Mouse (Mus musculus) ES-E14 (cell line): ENCODE results near the gene H2-Q7.
"Not testable (repeated sequence)": the region's sequence is repeated elsewhere in the genome, so short reads cannot be mapped to it uniquely, and the experiment has no call there.

Experiments
- CHD2 ChIP-seq: IDR thresholded peaks from 2 replicates; pipeline ENCODE4 v1.6.1; 2014; ENCODE audit warnings: mild to moderate bottlenecking, low read depth, low read length, inconsistent platforms
- MAFK ChIP-seq: IDR thresholded peaks from 2 replicates; pipeline ENCODE4 v1.6.1; 2014; ENCODE audit warnings: mild to moderate bottlenecking, low read depth, low read length, inconsistent platforms; ENCODE audit not compliant: insufficient read depth
- ZC3H11A ChIP-seq: IDR thresholded peaks from 2 replicates; pipeline ENCODE4 v1.6.1; 2012; ENCODE audit warnings: low read depth, mild to moderate bottlenecking, inconsistent platforms, low read length, borderline replicate concordance
- ZNF384 ChIP-seq: IDR thresholded peaks from 2 replicates; pipeline ENCODE4 v1.6.1; 2012; ENCODE audit warnings: low read depth, low read length, inconsistent platforms

DNA sequence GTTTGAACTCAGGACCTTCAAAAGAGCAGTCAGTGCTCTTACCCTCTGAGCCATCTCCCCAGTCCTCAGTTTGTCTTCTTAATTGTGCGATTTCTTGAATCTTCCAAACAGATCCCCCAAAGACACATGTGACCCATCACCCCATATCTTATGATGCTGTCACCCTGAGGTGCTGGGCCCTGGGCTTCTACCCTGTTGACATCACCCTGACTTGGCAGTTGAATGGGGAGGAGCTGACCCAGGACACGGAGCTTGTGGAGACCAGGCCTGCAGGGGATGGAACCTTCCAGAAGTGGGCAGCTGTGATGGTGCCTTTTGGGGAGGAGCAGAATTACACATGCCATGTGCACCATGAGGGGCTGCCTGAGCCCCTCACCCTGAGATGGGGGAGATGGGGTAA, 42.0 kb upstream of the H2-Q7 start:
- TF ChIP-seq CHD2, ZNF384, ZC3H11A, MAFK: not testable (repeated sequence)
